Mouse (Mus musculus) adrenal gland, adult 18-20 months (tissue): ENCODE results near the gene Ncapd2. TPM values are rescaled to one million over a fixed set of nuclear protein-coding genes. Genes with fewer than 3 reads are reported as not detected.
A peak's percentile ranks its signal among the peaks of the same experiment; 100 is the strongest.

ENCODE experiments used
- DNase-seq, 2 experiments: peaks; one replicate each; pipeline ENCODE4 v3.0.0; 2021 to 2022; ENCODE audit warnings: low spot score in 2 of 2
- total RNA-seq, 2 experiments: library from RNA; stranded (reverse); gene quantifications; 1 replicate in 1 of 2; 2 replicates in 1 of 2; pipeline ENCODE4 v1.2.3; 2021

Gene Ncapd2
- total RNA-seq, 2 experiments from 2014 or later: 15.3 to 17.1 TPM

DNA sequence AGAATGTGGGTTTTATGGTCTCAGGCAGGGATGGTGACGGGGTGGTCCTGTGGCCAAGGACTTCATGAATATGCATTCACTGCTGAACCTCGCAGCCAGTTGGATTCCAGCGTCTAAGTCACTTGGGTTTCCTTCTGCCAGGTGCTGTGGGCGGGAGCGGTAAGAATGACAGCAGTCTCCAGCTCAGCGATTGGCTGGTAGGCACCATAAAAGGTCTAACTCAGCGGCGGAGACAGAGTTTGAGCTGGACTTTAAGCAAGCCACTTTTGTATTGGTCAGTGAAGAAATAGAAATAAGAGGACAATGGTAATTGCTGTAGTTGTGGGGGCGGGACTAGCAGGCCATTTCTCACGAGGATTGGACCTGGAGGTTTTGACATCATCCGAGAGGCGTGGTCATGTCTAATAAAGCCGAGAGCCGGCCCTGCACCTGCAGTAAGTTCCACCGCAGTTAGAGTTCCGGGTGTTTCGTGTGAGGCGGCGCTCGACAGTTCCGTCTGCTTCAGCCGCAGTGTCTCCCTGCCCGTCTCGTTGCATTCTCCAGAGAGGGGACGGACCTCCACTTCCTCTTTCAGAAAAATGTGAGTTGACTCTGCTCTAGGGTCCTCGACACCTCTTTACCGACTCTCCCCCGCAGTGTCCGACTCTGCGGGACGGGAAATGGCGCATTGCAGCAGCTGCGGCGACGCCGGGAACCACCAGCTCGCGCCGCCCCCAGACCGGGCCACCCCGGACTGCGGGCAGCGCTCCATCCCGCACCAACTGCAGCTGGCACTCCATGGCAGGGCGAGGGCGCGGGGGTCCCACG lies 23.9 kb upstream of the Ncapd2 start, which contains the start of gene Vamp1:
TSS of gene Vamp1 (plus strand) at position 404 of the 807 bp plus-strand sequence.
- DNase-seq: peak; percentile 94 to 97

DNA sequence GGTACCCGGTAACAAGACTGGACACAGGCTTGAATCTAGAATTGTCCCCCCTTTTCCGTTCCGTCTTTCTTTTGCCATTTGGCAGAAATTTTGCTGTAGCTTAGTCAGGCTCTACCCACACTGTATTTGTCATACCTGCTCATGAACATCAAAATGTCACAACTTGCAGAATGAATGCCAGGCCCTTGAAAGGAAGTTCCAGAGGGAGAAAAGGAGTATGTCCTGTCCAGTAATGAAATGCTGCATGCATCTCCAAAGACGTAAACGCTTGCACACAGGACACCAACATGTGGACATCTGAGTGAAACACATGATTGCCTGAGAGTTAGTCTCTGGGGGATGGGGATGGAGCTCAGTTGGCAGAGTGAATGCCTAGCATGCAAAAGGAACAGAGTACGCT lies 22.2 kb upstream of the Ncapd2 start:
- DNase-seq: no peak

DNA sequence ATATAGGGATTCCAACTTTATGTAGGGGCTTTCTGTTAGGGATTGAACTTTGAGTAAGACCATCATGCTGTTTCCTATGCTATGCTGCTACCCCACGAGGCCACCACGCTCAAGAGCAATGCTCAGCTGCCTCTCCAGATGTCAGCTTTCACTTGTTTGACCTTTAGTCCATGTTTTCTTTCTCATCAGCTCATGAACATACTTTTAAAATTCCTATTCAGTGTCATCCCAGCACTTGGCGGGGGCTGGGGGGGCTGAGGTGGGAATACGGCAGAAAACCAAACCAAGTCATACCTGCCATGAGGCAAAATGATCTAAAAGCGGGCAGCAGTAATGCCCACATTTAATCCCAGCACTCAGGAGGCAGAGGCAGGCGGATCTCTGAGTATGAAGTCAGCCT lies 21.6 kb upstream of the Ncapd2 start:
- no peak for DNase-seq

DNA sequence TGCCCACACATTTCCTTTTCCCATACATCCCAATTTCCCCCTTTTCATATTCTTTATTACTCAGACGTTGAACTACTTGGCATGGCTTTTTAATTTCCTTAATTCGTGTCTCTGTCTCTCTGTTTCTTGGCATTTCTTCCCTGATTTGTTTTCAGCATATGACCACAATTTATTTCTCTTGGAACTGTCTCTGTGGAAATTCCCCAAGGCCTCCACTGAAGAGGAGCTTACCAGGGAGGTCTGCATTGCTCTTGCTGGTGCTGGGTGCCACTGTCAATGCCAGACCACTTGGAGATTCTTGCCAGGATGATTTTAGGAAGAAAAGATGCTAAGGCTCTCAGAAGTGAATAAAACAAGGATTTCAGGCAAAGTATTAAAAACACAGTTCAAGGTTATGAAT lies 21.1 kb upstream of the Ncapd2 start:
- DNase-seq: no peak

DNA sequence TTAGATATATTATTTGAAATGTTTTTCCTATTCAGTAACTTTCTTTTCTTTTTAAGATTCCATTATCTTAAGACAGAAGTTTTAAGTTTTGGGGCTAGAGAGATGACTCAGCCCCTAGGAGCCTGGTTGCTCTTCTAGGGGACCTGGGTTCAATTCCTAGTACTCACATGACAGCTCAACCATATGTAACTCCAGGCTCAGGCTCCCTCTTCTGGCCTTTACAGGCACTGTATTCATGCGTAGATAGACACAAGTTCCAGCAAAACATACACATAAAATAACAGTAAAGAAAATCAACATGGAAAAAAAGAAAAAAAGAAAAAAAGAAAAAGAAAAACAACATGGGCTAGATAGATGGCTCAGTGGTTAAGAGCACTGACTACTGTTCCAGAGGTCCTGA lies 18.9 kb upstream of the Ncapd2 start:
- DNase-seq: no peak

DNA sequence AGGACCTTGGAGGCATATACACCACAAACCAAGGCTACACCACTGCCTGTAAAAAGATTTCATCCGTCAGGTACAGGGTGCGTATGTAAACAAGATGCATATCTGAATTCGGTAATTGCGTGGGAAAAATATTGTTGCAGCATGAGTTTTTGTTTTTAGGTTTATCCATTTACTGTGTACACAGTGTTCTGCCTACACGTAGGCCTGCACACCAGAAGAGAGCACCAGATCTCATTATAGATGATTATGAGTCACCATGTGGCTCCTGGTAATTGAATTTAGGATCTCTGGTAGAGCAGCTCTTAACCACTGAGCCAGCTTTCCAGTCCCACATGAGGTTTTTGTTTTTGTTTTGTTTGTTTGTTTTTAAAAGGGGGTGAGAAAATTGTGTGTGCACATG lies 5.7 kb upstream of the Ncapd2 start:
- no peak for DNase-seq

DNA sequence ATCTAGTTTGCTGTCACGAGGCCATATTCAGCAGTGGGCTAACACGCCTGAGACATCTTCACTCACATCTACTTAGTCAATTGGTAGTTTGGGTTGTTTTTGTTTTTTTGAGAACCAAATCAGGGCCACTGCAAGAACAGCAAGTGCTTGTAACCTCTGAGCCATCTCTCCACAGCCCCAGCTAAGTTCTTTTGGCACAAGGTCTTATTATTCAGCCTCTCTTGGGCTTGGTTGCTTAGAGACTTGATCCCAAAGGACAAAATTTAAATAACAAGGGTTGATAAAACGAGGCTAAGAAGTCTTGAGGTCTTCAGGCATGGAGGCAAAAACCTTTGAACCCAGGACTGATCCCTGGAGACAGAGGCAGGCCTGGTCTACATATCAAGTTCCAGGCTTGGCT lies 4.8 kb upstream of the Ncapd2 start:
- DNase-seq: no peak

DNA sequence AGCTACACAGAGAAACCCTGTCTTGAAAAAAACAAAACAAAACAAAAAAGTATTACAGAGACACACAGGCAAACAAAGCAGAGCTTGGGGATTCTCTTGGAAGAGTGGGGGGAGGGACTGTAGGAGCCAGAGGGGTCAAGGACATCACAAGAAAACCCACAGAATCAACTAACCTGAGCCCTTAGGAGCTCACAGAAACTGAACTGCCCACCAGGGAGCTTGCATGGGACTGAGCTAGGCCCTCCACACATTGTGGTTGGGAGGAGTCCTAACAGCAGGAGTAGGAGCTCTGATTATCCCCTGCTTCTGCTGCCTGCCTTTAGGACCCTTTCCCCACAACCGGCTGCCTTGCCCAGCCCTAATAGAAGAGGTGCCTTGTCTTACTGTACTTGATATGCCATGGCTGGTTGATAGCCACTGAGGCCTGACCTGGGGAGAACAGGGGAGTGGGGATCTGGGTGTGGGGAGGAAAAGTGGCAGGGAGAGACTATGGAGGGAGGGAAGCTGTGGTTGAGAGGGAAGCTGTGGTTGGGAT lies 4.1 kb upstream of the Ncapd2 start:
- DNase-seq: no peak

DNA sequence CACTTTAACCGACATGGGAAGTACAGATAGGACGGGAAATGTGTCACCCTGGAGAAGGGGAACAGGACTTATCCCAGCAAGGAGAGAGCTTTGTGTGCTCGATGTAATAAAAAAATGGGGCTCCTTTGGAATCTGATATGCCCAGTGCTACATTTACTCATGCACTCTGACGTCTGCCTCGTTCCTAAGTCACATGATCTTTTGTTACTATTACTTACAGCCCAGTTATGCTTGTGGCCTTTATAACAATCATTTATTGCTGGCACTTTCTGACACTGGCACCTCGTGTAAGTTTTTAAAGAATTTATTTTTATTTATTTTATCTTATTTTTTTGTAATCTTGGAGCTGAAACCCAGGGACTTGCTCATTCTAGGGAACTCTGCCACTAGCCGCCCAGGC lies 1.9 kb upstream of the Ncapd2 start:
- no peak for DNase-seq

DNA sequence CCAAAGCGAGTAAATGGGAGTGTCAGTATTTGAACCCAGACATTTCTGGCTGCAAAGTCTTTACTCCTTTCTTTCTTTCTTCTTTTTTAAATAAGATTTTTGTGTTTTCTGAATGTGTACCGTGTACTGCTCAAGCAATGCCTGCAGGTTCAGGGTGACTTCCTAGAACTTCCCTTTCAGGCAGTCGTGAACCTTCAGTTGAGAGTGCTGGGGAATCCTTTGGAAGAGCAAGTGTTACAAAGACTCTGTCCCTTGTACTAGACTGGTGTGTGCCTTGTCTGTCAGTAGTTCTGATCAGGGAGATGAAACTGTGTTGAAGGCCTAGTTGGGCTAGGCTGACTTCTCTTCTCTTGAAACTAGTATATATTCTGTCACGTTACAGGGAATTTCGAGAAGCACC lies 1.3 kb upstream of the Ncapd2 start:
- no peak for DNase-seq

DNA sequence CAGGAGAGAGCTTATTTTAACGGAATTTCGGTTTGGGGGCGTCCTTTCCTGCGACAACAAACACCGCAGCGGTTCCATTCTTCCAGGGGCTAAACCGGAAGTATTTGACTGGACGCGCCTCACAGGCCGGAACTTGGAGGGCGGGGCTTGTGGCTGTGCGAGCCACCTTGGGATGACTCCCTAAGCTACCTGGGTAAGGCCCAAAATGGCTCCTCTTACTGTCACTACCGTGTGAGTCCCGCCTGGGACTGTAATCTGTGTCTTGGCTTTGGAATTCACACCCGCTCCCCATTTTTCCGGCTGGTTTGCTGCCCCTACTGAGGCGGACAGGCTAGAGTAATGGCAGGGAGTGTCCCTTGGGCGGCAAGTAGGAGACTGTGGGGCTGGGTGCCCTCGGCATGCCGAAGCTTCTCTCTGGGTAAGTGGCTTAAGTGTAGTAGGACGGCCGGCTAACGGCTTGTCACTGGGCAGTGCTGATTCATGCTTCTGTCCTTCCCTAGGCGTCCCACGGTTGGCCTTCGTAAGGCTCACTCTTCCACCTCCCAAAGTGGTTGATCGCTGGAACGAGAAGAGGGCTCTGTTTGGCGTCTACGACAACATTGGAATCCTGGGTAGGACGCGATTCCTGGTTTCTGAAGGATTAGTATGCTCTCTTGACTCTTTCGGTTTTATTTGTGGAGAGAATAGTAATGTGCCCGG lies 664 bp upstream of the Ncapd2 start:
- DNase-seq: peak; percentile 81 to 84

DNA sequence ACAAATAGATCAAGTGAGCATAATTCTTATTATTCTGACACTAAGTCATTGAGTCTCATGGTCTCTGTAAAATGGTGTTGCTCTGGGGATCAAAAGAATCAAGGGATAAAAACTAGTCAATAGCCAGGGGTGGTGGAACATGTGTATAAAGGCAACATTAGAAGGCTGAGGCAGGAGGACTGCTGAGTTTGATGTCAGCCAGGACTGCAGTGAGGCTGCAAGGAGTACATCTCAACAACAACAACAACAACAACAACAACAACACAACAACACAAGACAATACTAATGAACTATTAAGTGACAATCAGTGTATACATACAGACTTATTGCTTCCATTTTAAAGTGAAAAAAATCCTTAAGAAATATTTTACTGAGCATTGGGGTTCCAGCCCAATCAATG lies 685 bp downstream of the Ncapd2 start:
- no peak for DNase-seq

DNA sequence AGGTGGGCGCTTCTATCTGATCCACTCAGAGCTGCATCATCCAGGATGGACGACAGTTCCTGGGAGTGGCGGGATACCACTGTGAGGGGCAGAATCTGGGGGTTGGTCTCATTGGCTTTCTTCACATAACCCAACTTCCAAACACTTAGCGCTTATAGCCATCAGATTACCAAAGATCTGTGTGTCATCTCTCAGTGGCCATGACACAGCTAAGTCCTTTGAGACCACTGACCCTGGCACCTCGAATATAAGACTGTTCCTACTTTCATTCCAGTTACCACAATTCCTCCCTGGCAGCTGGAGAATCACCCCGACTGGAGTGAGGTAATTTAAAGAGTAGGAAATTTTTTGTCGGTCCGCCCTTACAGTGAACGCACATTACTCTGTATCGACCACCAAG lies 5.3 kb downstream of the Ncapd2 start:
- DNase-seq: no peak

DNA sequence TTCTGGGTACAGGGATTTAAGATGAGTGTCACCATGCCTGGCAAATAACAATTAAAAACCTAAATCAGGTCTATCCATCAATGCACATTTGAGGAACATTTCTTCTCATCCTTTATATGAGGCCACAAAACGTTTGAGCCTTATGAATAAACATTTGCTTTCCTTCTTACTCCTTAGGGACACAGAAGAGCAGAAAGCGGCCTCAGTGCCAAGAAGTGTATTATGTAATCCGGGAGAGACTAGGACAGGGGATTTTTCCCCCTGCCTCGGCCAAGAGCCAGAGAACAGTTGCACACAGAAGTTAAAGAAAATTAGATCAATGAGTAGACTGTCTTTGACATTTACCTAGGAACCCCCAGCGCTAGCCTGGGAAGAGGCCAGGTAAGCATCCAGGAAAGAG lies 9.4 kb downstream of the Ncapd2 start:
- no peak for DNase-seq

DNA sequence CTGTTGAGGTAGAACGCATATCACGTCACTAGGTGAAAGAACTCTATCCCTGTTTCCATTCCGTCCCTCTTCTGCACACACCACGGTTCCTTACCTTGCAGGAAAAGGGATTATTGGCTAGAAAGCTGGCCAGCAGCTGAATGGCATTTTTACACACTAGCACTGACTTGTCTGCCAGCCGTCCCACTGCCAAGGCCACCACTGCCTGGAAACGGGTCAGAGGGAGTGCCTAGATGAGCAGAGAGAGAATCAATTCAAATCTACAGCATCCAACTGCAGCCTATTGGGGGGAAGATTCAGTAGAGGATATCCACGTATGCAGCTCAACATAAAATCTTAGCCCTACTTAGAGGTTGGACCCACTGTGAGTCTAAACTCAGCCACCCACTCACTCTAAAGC lies 11.9 kb downstream of the Ncapd2 start:
- no peak for DNase-seq

DNA sequence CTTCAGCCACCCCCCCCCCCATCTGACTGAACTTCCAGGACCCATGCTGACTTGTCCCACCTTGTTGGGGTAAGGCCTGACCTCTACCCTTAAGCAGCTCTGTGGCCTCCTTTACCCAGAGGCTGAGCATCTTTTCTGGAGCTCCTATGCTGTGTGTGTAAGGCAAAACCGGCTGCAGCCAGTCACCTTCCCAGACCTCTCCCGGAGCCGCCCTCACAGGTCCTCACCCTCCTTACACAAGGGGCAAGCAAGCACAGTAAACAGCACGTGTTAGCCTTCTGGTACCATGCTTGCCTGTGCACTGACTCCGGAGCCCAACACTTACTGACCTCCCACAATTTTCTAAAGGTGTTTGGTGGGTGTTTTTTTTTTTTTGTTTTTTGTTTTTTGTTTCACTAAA lies 16.0 kb downstream of the Ncapd2 start:
- no peak for DNase-seq

DNA sequence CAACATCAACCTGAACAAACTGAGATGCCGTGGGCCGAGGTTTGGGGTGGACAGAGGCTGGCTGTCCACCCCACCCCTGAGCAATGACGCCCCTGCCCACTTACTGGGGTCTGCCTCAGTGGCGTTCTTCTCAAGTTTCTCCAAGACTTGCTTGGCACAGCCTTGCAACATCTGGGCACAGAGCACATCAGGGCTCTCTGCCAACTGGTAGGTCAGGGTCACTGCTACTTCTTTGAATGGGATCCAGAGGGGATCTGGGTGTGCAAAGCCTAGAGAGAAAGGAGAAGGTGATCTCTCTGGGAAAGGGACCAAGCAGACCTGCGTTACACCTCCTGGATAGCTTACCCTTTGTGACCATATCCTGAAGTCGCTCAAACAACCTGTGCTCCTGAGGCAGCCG lies 18.2 kb downstream of the Ncapd2 start:
- peak in 1 of 2 experiments; percentile 42 for DNase-seq

DNA sequence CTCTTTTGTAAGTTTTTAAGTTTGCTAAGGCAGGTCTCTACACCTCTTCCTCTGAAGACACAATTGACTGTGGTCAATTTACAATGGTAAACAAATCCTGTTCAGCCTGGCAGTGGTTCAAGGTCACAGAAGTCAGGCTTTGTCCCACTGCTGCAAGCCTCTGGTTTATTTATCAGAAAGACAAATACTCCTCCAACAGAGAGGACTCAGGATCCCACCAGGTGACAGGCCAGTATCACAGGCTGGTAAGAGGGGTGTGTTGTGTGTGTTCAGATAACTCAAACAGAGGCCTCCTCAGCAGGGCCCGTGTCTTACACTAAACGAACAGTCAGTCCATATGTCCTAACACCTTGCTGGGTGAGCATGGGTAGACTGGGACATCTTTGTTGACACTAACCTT lies 19.0 kb downstream of the Ncapd2 start:
- DNase-seq: no peak

DNA sequence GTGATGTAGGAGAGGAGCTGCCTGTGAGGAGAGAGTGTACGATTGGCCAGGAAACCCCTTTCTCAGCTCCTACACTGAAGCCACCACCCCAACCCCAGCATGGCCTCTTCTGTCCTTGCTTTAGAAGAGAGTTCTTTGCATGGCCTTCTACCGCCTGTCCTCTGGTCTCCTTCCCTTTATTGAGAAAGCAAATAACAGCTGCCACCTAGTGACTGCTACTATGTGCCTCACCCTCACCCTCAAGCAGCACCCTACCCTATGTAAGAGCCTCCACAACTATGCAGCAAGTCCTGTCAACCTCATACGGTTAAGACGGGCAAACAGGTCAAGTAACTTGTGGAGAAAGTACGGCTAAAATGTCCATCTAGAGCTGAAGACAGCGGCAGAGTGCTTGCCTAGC lies 21.3 kb downstream of the Ncapd2 start:
- no peak for DNase-seq

DNA sequence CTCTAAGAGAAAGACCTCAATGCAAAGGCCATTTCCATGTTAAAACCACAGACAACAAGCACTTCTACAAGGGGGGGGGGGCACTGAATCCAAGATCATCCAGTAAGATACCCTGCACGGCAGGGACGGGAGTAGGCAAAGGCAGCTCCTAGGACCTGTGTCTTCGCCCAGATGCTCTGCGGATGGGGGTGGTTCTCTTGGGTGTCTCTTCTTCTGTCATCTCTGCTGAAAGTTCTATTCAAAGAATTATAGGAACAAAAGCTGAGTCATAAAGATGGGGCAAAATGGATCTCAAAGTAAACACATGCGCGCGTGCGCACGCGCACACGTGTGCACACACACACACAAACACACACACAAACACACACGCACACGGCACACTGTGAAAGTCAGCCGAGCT lies 23.4 kb downstream of the Ncapd2 start:
- DNase-seq: no peak

DNA sequence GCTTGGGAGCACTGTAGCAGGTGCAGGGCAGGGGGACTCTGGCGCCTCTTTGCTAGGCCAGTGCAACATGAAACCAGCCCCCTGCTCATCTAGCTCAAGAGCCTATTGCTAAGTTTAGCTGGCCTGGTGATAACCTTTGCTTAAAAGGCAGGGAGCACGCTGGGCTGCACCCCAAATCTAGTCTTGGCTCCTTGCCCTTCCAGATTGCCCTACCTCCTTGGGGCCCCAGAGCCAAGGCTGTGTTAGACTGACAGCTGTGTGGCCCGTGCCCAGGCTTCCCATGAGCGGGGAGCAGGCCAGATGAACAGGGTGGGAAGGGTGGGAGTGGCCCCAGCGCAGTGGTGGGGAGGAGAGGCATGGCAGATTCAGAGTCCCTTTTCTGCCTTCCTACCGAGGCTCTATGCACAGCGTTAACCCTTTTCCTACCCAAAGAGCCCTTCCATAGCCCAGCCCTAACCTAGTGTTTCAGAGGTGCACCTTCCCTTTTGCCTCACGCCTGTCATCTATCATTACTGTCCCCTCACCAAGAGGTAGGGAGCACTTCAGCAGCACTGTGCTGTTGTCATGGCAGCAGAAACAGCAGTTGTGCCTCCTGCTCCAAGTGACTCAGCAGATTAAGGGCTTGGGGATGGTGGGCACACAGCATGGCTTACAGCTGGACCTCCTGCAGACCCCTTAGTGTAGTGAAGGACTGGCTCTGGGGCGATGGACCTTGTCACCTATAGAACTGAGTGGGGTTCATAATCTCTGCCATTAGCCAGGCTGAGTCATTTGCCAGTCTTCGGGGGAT lies 24.4 kb downstream of the Ncapd2 start:
- no peak for DNase-seq
